Mouse (Mus musculus): ENCODE data around the gene Asap2. TPM values are rescaled to one million over a fixed set of nuclear protein-coding genes. Genes with fewer than 3 reads are reported as not detected.

Asap2 gene
- polyA plus RNA-seq, 1 experiment: 17.5 TPM

DNA sequence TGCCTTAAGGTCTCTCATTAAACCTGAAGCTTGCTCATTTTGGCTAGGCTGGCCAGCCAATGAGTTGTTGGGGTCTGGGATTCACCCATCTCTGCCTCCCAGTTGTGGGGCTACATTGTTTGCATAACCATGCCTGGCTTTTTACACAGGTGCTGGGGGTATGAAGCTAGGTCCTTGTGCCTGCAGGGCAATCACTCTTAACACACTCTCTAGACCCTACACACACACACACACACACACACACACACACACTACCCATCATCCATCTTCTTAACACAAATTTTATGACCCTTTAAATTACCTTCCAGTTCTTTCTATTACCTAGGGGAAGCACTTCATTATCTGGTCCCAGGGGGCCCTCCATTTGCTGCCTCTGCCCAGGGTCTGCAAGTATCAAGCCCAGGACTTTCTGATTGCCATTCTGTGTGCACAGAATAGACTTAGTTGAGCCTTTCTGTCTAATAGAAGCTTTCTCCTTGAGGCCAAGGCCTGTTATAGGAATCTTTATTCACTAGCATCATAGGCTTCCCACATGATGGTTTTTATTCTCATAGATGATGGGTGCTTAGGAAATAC is 187.0 kb downstream of the Asap2 start:
- peaks cover 10% of the 10 kb centered on the region for H3K4me1 ChIP-seq (ENCODE audit: control insufficient read depth, insufficient read depth, low read length)
- H3K4me3 ChIP-seq (replicated peaks; ENCODE audit: extremely low read depth, low read depth, low read length): no peak overlapping the region
- TF ChIP-seq POLR2A (IDR thresholded peaks at IDR 0.05; ENCODE audit: borderline replicate concordance, extremely low read depth, low read depth, low read length): no peak
- no peak for TF ChIP-seq CTCF (IDR thresholded peaks at IDR 0.05; ENCODE audit: insufficient read depth, low read length)
- DNase-seq: no peak

DNA sequence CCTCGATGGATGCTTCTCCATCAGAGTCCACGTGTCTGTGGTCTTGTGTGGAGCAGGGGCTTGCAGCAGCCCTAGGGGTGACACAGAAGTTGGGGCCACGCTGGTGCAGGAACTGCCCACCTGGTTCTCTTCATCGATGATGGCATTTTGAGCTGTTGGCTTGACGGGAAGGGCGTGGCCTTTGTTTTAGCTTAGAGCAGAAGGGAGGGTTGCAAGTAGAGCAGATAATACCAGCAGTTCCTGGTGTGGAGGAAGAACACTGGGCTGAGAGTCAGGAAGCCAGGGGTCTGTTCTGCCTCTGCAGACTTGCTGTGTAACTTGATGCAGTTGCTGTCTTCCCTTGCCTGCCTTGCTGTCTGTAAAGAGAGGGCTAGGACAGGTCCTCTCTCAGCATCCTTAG is 189.8 kb downstream of the Asap2 start:
- WGBS: 65% methylated on average over 6 of the region's 6 CpGs

DNA sequence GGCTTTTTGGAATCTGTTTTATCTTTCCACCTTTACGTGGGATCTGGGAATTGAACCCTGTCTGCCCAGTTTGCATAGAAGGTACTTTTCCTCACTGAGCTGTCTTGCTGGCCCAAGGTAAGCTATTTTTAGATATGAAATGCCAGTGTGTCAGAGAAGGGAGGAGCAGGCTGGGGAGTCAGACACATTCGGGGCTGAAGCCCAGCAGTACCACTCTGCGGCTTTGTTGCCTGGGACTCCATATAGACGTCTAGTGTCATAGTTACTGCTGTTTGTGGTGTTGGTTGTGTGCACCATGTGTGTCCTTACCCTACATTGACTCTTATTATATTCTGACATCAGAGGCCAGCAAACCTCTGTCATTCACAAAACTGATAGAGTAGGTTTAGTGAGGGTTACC is 192.5 kb downstream of the Asap2 start:
- no peak for TF ChIP-seq CTCF (IDR thresholded peaks at IDR 0.05; ENCODE audit: insufficient read depth, low read length)
- no peak for TF ChIP-seq POLR2A (IDR thresholded peaks at IDR 0.05; ENCODE audit: borderline replicate concordance, extremely low read depth, low read depth, low read length)
- peaks cover 10% of the 10 kb centered on the region for H3K4me1 ChIP-seq (ENCODE audit: control insufficient read depth, insufficient read depth, low read length)
- 79% methylated on average over 4 of the region's 4 CpGs for WGBS
- DNase-seq: no peak
- no peak overlapping the region for H3K4me3 ChIP-seq (replicated peaks; ENCODE audit: extremely low read depth, low read depth, low read length)

More for the DNA sequence above, 189.8 kb downstream of the Asap2 start:
- TF ChIP-seq CTCF (IDR thresholded peaks at IDR 0.05; ENCODE audit: insufficient read depth, low read length): no peak
- no peak for DNase-seq
- Histone ChIP-seq H3K4me1 (ENCODE audit: control insufficient read depth, insufficient read depth, low read length) (peaks cover 10% of the 10 kb centered on the region), H3K4me3 (replicated peaks; ENCODE audit: extremely low read depth, low read depth, low read length) (no peak overlapping the region)

DNA sequence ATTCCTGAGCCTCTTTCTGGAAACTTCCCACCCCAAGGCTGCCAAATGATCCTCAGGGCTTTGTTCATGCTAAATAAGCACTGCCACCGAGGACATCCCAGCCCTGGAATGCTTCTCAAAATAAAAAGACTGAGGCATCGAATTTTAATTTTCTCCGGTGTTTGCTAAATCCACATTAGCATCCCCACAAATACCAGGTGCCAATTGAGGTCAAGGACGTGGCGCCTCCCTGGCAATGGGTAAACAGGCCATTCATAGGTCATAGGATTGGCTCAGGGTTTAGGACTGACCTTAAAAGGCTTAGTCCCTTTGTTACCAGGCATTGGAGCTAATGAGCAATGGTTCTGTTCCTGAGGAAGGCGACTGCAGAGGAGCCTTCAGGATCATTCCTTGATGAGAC is 193.1 kb downstream of the Asap2 start:
- TF ChIP-seq POLR2A (IDR thresholded peaks at IDR 0.05; ENCODE audit: borderline replicate concordance, extremely low read depth, low read depth, low read length) (no peak), CTCF (IDR thresholded peaks at IDR 0.05; ENCODE audit: insufficient read depth, low read length) (no peak)
- DNase-seq: no peak
- WGBS: 68% methylated on average over 6 of the region's 6 CpGs
- Histone ChIP-seq H3K4me3 (replicated peaks; ENCODE audit: extremely low read depth, low read depth, low read length) (no peak overlapping the region), H3K4me1 (ENCODE audit: control insufficient read depth, insufficient read depth, low read length) (peaks cover 10% of the 10 kb centered on the region)

DNA sequence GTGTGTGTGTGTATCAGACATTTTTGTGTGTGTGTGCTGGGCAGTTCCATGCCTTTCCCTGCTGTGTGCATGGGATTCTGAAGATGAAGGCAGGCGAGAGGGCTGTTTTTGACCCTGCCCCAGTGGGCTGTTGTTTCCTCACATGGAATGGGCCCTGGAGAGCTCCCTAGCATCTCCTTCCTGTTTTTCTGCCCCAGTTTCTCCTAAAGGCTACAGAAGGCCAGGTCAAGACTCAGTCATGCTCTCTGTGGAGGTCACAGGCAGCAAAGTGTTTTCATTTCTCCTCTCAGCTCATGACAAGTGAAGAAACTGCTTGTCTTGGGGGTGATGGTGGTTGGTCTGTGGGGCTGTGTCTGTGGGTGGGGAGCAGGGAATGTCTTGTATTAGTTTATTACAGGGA is 195.9 kb downstream of the Asap2 start:
- no peak for DNase-seq
- 90% methylated on average over 1 of the region's 1 CpGs for WGBS
- Histone ChIP-seq H3K4me1 (ENCODE audit: control insufficient read depth, insufficient read depth, low read length) (peaks cover 3% of the 10 kb centered on the region), H3K4me3 (replicated peaks; ENCODE audit: extremely low read depth, low read depth, low read length) (no peak overlapping the region)
- TF ChIP-seq CTCF (IDR thresholded peaks at IDR 0.05; ENCODE audit: insufficient read depth, low read length): no peak
- no peak for TF ChIP-seq POLR2A (IDR thresholded peaks at IDR 0.05; ENCODE audit: borderline replicate concordance, extremely low read depth, low read depth, low read length)

DNA sequence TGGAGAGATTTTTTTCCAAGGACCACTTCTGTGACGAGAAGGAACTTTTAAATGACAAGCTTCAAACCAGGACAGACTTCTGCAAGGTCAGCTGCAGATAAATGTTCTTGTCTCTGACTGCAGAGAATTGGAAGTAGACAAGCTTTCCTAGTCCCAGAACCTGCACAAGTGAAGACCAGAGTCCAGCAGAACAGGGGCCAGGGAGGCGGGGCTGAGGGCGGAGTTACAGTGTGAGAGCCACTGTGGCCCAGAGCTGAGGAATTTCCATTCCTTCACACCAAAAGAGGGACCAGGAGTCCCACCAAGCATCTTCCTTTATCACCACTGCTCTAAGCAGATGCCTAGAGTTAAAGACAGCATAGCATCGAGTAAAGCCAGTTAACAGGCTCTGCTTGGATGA is 198.6 kb downstream of the Asap2 start:
- H3K4me3 ChIP-seq (replicated peaks; ENCODE audit: extremely low read depth, low read depth, low read length): no peak overlapping the region
- 70% methylated on average over 4 of the region's 4 CpGs for WGBS
- TF ChIP-seq POLR2A (IDR thresholded peaks at IDR 0.05; ENCODE audit: borderline replicate concordance, extremely low read depth, low read depth, low read length) (no peak), CTCF (IDR thresholded peaks at IDR 0.05; ENCODE audit: insufficient read depth, low read length) (no peak)
- DNase-seq: no peak
- peaks cover 3% of the 10 kb centered on the region for H3K4me1 ChIP-seq (ENCODE audit: control insufficient read depth, insufficient read depth, low read length)

DNA sequence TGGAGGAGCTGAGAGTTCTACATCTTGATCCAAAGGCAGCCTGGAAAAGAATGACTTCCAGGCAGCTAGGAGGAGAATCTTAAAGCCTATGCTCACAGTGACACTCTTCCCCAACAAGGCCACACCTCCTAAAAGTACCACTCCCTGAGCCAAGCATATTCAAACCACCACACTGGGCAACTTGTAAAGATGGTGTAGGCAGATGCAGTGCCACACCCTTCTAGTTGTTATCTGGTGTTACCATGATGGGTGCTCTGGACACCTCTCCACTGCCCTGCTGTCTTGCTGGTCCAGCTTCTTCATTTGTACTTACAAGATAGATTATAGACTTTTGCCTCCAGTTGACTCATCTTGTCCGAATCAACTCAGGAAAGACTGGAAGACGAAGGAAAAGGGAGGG is 201.3 kb downstream of the Asap2 start:
- 54% methylated on average over 2 of the region's 2 CpGs for WGBS

DNA sequence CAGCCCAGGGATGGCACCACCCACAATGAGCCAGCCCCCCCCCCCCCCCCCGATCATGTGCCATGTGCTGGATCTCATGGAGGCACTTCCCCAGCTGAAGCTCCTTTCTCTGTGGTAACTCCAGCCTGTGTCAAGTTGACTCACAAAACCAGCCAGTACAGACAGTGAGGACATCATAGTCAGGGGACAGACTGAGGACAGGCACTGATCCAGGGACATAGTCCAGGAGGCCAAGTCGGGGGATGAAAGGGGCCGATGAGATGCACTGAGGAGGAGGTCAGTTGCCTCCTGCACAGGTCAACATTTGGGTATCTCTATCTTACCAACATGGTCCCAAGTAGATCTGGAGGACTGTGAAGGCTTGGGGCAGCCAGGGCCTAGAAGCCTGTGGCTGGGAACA is 205.2 kb downstream of the Asap2 start:
- 85% methylated on average over 3 of the region's 3 CpGs for WGBS
- DNase-seq: no peak
- Histone ChIP-seq H3K4me1 (ENCODE audit: control insufficient read depth, insufficient read depth, low read length) (no peaks in the 10 kb centered on the region), H3K4me3 (replicated peaks; ENCODE audit: extremely low read depth, low read depth, low read length) (no peak overlapping the region)
- no peak for TF ChIP-seq POLR2A (IDR thresholded peaks at IDR 0.05; ENCODE audit: borderline replicate concordance, extremely low read depth, low read depth, low read length)
- TF ChIP-seq CTCF (IDR thresholded peaks at IDR 0.05; ENCODE audit: insufficient read depth, low read length): no peak

More for the DNA sequence above, 201.3 kb downstream of the Asap2 start:
- Histone ChIP-seq H3K4me1 (ENCODE audit: control insufficient read depth, insufficient read depth, low read length) (no peaks in the 10 kb centered on the region), H3K4me3 (replicated peaks; ENCODE audit: extremely low read depth, low read depth, low read length) (no peak overlapping the region)
- no peak for DNase-seq
- TF ChIP-seq POLR2A (IDR thresholded peaks at IDR 0.05; ENCODE audit: borderline replicate concordance, extremely low read depth, low read depth, low read length): no peak
- TF ChIP-seq CTCF (IDR thresholded peaks at IDR 0.05; ENCODE audit: insufficient read depth, low read length): no peak

DNA sequence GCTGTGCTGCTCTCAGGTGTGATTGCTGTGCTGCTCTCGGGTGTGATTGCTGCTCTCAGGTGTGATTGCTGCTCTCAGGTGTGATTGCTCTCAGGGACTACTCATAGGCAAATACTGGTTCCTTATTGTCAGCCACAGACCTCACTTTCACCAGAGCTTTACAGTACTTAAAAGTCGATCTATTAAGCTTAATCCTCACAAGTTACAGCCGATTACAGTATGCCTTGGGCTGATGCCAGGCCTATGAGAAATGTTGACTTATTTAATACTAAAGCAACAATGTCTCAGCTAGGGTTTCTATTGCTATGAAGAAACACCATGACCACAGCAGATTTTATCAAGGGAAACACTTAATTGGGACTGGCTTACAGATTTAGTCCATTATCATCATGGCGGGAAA is 206.2 kb downstream of the Asap2 start:
- Histone ChIP-seq H3K4me1 (ENCODE audit: control insufficient read depth, insufficient read depth, low read length) (no peaks in the 10 kb centered on the region), H3K4me3 (replicated peaks; ENCODE audit: extremely low read depth, low read depth, low read length) (no peak overlapping the region)
- no peak for TF ChIP-seq CTCF (IDR thresholded peaks at IDR 0.05; ENCODE audit: insufficient read depth, low read length)
- no peak for DNase-seq
- 65% methylated on average over 4 of the region's 4 CpGs for WGBS

DNA sequence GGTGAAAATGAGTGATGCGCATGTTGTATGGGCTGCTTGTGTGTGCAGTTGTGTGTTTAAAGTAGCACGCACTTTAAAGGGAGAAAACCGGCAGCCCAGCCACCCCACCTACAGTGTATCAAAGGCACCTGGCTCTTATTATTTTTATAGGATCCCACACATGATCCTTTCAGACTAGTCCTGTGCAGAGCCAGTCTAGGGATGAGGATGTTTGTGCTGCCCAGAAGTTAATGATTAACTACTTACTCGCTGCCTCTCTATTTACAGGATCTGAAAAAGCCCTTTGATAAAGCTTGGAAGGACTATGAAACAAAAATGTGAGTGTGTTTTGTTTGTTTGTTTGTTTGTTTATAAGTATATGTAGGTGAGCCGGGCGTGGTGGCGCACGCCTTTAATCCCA is 210.4 kb downstream of the Asap2 start:
- Histone ChIP-seq H3K4me3 (replicated peaks; ENCODE audit: extremely low read depth, low read depth, low read length) (no peak overlapping the region), H3K4me1 (ENCODE audit: control insufficient read depth, insufficient read depth, low read length) (peaks cover 5% of the 10 kb centered on the region)
- TF ChIP-seq POLR2A (IDR thresholded peaks at IDR 0.05; ENCODE audit: borderline replicate concordance, extremely low read depth, low read depth, low read length) (no peak), CTCF (IDR thresholded peaks at IDR 0.05; ENCODE audit: insufficient read depth, low read length) (no peak)
- WGBS: 93% methylated on average over 8 of the region's 8 CpGs
- no peak for DNase-seq

Data from lung, adult 2 months (tissue).